Mouse (Mus musculus) large intestine, adult 2 months (tissue): ENCODE results near the gene Abca12. TPM values are rescaled to one million over a fixed set of nuclear protein-coding genes. Genes with fewer than 3 reads are reported as not detected.
A peak's percentile ranks its signal among the peaks of the same experiment; 100 is the strongest.

ENCODE experiments used
- DNase-seq: peaks from one replicate; pipeline ENCODE4 v3.0.0-alpha.2; 2012; ENCODE audit warnings: low read depth, low spot score
- WGBS: fragments of 180-500 bp; shearing (Covaris S2); methylation state at CpG from one replicate; pipeline ENCODE4 v1.1.7; 2018; 5-methylcytosine and 5-hydroxymethylcytosine counted together
- polyA plus RNA-seq: library from polyadenylated mRNA; depleted of rRNA; stranded (reverse); fragments of >200 nt; gene quantifications from 2 replicates; pipeline ENCODE4 v1.2.3, GENCODE M21; 2012; rRNA removed

The Abca12 gene
- 0.07 TPM in 1 of 2 replicates, not detected in the other for polyA plus RNA-seq

GRCm38 (mm10) chr1:71414810-71415209 is at the start of gene Abca12:
Abca12 (minus strand) TSS chr1:71414910.
- WGBS: 35% methylated on average over 7 of the region's 7 CpGs
- no peak for DNase-seq

GRCm38 (mm10) chr1:71457961-71458360 is 43.3 kb upstream of the Abca12 start:
- WGBS: 48% methylated on average over 3 of the region's 3 CpGs
- peak; percentile 21 for DNase-seq

GRCm38 (mm10) chr1:71447424-71447823 is 32.7 kb upstream of the Abca12 start:
- WGBS: 92% methylated on average over 4 of the region's 4 CpGs
- DNase-seq: no peak

- DNase-seq: peak; percentile 75
- WGBS: 18% methylated on average over 13 of the region's 13 CpGs
These were observed 7.1 kb upstream of the Abca12 start for GRCm38 (mm10) chr1:71421741-71422333.

- 90% methylated on average over 5 of the region's 5 CpGs for WGBS
- DNase-seq: no peak
These were observed 3.8 kb upstream of the Abca12 start for GRCm38 (mm10) chr1:71418467-71418866.

GRCm38 (mm10) chr1:71417951-71418350 is 3.2 kb upstream of the Abca12 start:
- no peak for DNase-seq
- WGBS: 89% methylated on average over 5 of the region's 5 CpGs

- 65% methylated on average over 6 of the region's 6 CpGs for WGBS
- no peak for DNase-seq
These were observed 626 bp downstream of the Abca12 start for GRCm38 (mm10) chr1:71414084-71414483.

GRCm38 (mm10) chr1:71413114-71413513 is 1.6 kb downstream of the Abca12 start:
- WGBS: 76% methylated on average over 11 of the region's 11 CpGs
- DNase-seq: no peak

GRCm38 (mm10) chr1:71407711-71408110 is 7.0 kb downstream of the Abca12 start:
- 76% methylated on average over 7 of the region's 7 CpGs for WGBS
- no peak for DNase-seq

GRCm38 (mm10) chr1:71397635-71398034 is 17.1 kb downstream of the Abca12 start:
- DNase-seq: no peak
- 67% methylated on average over 3 of the region's 3 CpGs for WGBS

GRCm38 (mm10) chr1:71396105-71396504 is 18.6 kb downstream of the Abca12 start:
- WGBS: 70% methylated on average over 5 of the region's 5 CpGs
- no peak for DNase-seq

- DNase-seq: no peak
- WGBS: 45% methylated on average over 2 of the region's 2 CpGs
These were observed 20.5 kb downstream of the Abca12 start for GRCm38 (mm10) chr1:71394177-71394576.

- no peak for DNase-seq
- WGBS: 92% methylated on average over 8 of the region's 8 CpGs
These were observed 21.2 kb downstream of the Abca12 start for GRCm38 (mm10) chr1:71393489-71393888.

- WGBS: 94% methylated on average over 2 of the region's 2 CpGs
- DNase-seq: no peak
These were observed 22.2 kb downstream of the Abca12 start for GRCm38 (mm10) chr1:71392463-71392862.

- WGBS: 94% methylated on average over 8 of the region's 8 CpGs
- DNase-seq: no peak
These were observed 28.1 kb downstream of the Abca12 start for GRCm38 (mm10) chr1:71386593-71386992.

GRCm38 (mm10) chr1:71384098-71384497 is 30.6 kb downstream of the Abca12 start:
- no peak for DNase-seq
- WGBS: 56% methylated on average over 1 of the region's 1 CpGs

- DNase-seq: peak; percentile 79
- 44% methylated on average over 5 of the region's 5 CpGs for WGBS
These were observed 41.6 kb downstream of the Abca12 start for GRCm38 (mm10) chr1:71373090-71373489.

- DNase-seq: no peak
These were observed 44.4 kb downstream of the Abca12 start for GRCm38 (mm10) chr1:71370266-71370665.

- WGBS: 52% methylated on average over 1 of the region's 1 CpGs
- no peak for DNase-seq
These were observed 46.9 kb downstream of the Abca12 start for GRCm38 (mm10) chr1:71367770-71368169.

GRCm38 (mm10) chr1:71342861-71343554 is 71.7 kb downstream of the Abca12 start:
- DNase-seq: no peak
- 79% methylated on average over 3 of the region's 3 CpGs for WGBS

GRCm38 (mm10) chr1:71342261-71342594 is 72.5 kb downstream of the Abca12 start:
- WGBS: 76% methylated on average over 4 of the region's 4 CpGs
- DNase-seq: no peak
